Mouse (Mus musculus): ENCODE measurements around the gene 4930444G20Rik. TPM values are rescaled to one million over a fixed set of nuclear protein-coding genes. Genes with fewer than 3 reads are reported as not detected.

The 4930444G20Rik gene
- polyA plus RNA-seq, 1 experiment from 2014 or later, result not detected

- Histone ChIP-seq H3K27me3 (no peaks in the 10 kb centered on the region), H3K4me2 (no peak overlapping the region), H3K36me3 (no peaks in the 10 kb centered on the region), H3K9me3 (no peaks in the 10 kb centered on the region), H3K27ac (no peak overlapping the region), H3K4me3 (no peak overlapping the region), H3K9ac (no peak overlapping the region), H3K4me1 (no peaks in the 10 kb centered on the region)
- ATAC-seq (ENCODE audit: borderline replicate concordance, extremely low read depth, low FRiP score, low TSS enrichment), result no peak
- 46% methylated on average over 16 of the region's 16 CpGs for WGBS
Measured at GRCm38 (mm10) chr10:22017469-22018159, 50.3 kb downstream of the 4930444G20Rik start.

Other genes starting within 250 kb of the 4930444G20Rik start
- 41.8 and 47.1 TPM in 2 replicates for gene Sgk1, start 185.9 kb downstream of the 4930444G20Rik start, polyA plus RNA-seq (2015; fragmentation: Nextera tagmentation; extraction: Ambion mirVana)
- gene E030030I06Rik, start 81.2 kb upstream of the 4930444G20Rik start, polyA plus RNA-seq (2015; fragmentation: Nextera tagmentation; extraction: Ambion mirVana), result 18.5 and 23.1 TPM in 2 replicates
- gene Raet1e, start 90.5 kb upstream of the 4930444G20Rik start, polyA plus RNA-seq (2015; fragmentation: Nextera tagmentation; extraction: Ambion mirVana), result 8.0 and 10.7 TPM in 2 replicates
- gene H60b, start 90.5 kb upstream of the 4930444G20Rik start, polyA plus RNA-seq (2015; fragmentation: Nextera tagmentation; extraction: Ambion mirVana), result 0.89 and 1.3 TPM in 2 replicates

All from lung, embryonic 15.5 days (tissue).